Mouse (Mus musculus) small intestine, adult 2 months (tissue): Measurements from ENCODE around the gene Mrps12.

Experiments
- CTCF ChIP-seq: fragments of 200-500 bp; IDR thresholded peaks from 2 replicates; pipeline ENCODE4 v1.5.1; 2012; ENCODE audit warnings: low read depth, mild to moderate bottlenecking, control low read depth, inconsistent platforms, low read length, moderate library complexity, mixed read lengths; ENCODE audit not compliant: insufficient replicate concordance, insufficient read length; ENCODE audit errors: extremely low read depth
- POLR2A ChIP-seq: fragments of 200-500 bp; IDR thresholded peaks from 2 replicates; pipeline ENCODE4 v1.6.1; 2012; ENCODE audit warnings: low read depth, mild to moderate bottlenecking, control low read depth, inconsistent platforms, low read length, moderate library complexity

DNA sequence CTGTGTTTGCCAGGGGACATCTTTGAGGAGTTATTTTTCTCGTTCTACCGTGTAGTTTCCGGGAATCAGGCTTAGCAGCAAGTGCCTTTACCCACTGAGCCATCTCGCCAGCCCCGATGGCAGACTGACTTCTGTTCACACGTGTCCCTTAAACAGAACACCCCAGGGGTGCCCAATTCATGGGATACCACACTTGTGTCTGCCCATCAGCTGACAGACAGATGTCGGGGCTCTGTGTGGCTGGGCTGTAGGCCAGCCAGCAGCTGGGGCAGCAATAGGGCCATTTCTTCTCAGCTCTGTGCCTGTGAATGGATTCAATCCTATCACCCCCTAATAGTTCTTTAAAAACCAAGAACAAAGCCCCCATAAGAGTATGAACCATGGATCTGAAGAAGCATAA is 33.5 kb upstream of the Mrps12 start:
- no peak for TF ChIP-seq CTCF
- TF ChIP-seq POLR2A, result no peak
